Mouse (Mus musculus): Measurements from ENCODE around the gene Pde4dip.

GRCm38 (mm10) chr3:97742841-97743240 lies 145.7 kb downstream of the Pde4dip start:
- TF ChIP-seq CTCF (IDR thresholded peaks at IDR 0.05): no peak
- no peak for TF ChIP-seq POLR2A (IDR thresholded peaks at IDR 0.05; ENCODE audit: insufficient read depth, low read depth, low read length)
